Mouse (Mus musculus) liver, embryonic 16.5 days (tissue): ENCODE data around the gene Mtx1. TPM values are rescaled to one million over a fixed set of nuclear protein-coding genes. Genes with fewer than 3 reads are reported as not detected.

Experiments used
- ATAC-seq: fragments of 200-750 bp; cut with Nextera tagmentation; 2 replicates; pipeline ENCODE4 v1.8.0; 2017; ENCODE audit warnings: low read depth, mild to moderate bottlenecking, moderate number of reproducible peaks, moderate library complexity
- H3K27ac ChIP-seq: fragments of 300-500 bp; sonication (generic); 2 replicates; pipeline ENCODE4 v1.5.1; 2014; ENCODE audit warnings: mild to moderate bottlenecking, low read length
- H3K27me3 ChIP-seq: fragments of 300-500 bp; sonication (generic); 2 replicates; pipeline ENCODE4 v1.6.1; 2014; ENCODE audit warnings: low read depth, low read length, mixed read lengths; ENCODE audit not compliant: control insufficient read depth, insufficient read depth
- H3K36me3 ChIP-seq: fragments of 300-500 bp; sonication (generic); 2 replicates; pipeline ENCODE4 v1.6.1; 2014; ENCODE audit warnings: mild to moderate bottlenecking; ENCODE audit not compliant: control insufficient read depth, insufficient read depth
- H3K4me1 ChIP-seq: fragments of 300-500 bp; sonication (generic); 2 replicates; pipeline ENCODE4 v1.6.1; 2014; ENCODE audit warnings: low read depth, low read length, mixed read lengths; ENCODE audit not compliant: control insufficient read depth
- H3K4me2 ChIP-seq: fragments of 300-500 bp; sonication (generic); 2 replicates; pipeline ENCODE4 v1.6.1; 2014; ENCODE audit warnings: low read depth, low read length, mixed read lengths
- H3K4me3 ChIP-seq: fragments of 300-500 bp; sonication (generic); 2 replicates; pipeline ENCODE4 v1.5.1; 2014; ENCODE audit warnings: low read depth, mild to moderate bottlenecking, low read length
- H3K9ac ChIP-seq: fragments of 300-500 bp; sonication (generic); 2 replicates; pipeline ENCODE4 v1.6.1; 2014; ENCODE audit warnings: low read depth, low read length
- H3K9me3 ChIP-seq: fragments of 300-500 bp; sonication (generic); replicated peaks from 2 replicates; pipeline ENCODE4 v1.6.1; 2016; ENCODE audit warnings: low read length; ENCODE audit not compliant: control insufficient read depth
- WGBS: fragments of 180-500 bp; shearing (Covaris S2); extraction: QIAGEN DNeasy Blood & Tissue Kit; methylation state at CpG from one replicate; pipeline ENCODE4 v1.1.7; 2014; ENCODE audit not compliant: insufficient replicate concordance; 5-methylcytosine and 5-hydroxymethylcytosine counted together
- polyA plus RNA-seq: library from polyadenylated mRNA; unstranded; fragments of >200 nt; fragmentation: Nextera tagmentation; extraction: Ambion mirVana; gene quantifications from 2 replicates; pipeline ENCODE4 v1.2.1, GENCODE M21; 2015

Gene Mtx1
- polyA plus RNA-seq, 1 experiment from 2014 or later = 94.4 TPM

DNA sequence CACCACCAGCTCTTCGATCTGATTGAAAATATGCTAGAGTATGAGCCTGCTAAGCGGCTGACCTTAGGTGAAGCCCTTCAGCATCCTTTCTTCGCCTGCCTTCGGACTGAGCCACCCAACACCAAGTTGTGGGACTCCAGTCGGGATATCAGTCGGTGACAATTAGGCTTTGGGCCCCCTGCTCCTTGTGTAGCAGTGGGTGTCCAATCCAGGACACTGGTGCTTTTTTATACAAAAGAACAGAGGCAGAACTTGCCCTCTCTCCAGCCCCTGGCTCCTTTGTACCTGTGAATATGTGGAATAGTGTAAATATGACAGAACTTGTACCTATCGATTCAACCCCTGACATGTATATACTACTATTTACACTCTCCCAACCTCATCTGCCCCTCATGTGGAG lies 50.5 kb downstream of the Mtx1 start:
- no peak overlapping the region for H3K4me3 ChIP-seq
- H3K27me3 ChIP-seq = no peaks in the 10 kb centered on the region
- H3K27ac ChIP-seq = no peak overlapping the region
- no peak for ATAC-seq
- H3K9ac ChIP-seq = no peak overlapping the region
- peaks cover 53% of the 10 kb centered on the region for H3K36me3 ChIP-seq
- 83% methylated on average over 7 of the region's 7 CpGs for WGBS
- H3K4me1 ChIP-seq = peaks cover 14% of the 10 kb centered on the region
- H3K4me2 ChIP-seq = no peak overlapping the region; the same call in 1 of the 2 replicates
- H3K9me3 ChIP-seq = no peaks in the 10 kb centered on the region

DNA sequence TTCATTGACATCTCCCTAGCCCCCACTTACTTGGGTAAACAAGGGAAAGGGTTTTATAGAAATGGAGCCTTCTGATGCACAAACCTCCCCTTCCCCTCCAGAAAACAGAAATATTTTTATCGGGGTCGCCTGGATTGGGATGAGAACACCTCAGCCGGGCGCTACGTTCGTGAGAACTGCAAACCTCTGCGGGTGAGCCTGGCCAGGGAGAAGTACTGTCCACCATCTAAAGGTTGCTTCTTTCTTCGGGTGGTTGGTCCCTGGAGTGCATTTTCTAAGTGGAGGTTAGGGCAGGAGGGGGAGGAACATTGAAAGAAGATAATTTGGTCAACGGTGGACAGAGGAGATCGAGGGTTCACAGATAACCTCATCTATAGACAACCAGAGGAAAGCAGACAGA lies 51.3 kb downstream of the Mtx1 start:
- ATAC-seq = no peak
- no peaks in the 10 kb centered on the region for H3K27me3 ChIP-seq
- no peak overlapping the region for H3K9ac ChIP-seq
- H3K4me1 ChIP-seq = peaks cover 14% of the 10 kb centered on the region
- no peak overlapping the region for H3K4me2 ChIP-seq
- no peak overlapping the region for H3K27ac ChIP-seq
- H3K4me3 ChIP-seq = no peak overlapping the region
- WGBS = 82% methylated on average over 10 of the region's 10 CpGs
- no peaks in the 10 kb centered on the region for H3K9me3 ChIP-seq
- H3K36me3 ChIP-seq = peaks cover 57% of the 10 kb centered on the region

DNA sequence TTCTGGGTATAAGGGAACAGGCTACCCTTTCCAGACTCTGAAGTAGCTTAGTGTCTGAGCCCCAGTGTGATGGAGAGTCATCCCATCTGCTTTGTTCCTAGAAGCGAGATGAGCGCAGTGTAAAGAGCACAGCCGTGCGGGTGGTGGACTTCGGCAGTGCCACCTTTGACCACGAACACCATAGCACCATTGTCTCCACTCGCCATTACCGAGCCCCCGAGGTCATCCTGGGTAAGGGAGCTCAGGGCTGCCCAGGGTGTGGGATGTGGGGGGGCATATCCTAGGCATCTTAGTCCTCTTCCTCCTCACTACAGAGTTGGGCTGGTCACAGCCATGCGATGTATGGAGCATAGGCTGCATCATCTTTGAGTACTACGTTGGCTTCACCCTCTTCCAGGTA lies 52.0 kb downstream of the Mtx1 start:
- ATAC-seq = no peak
- Histone ChIP-seq H3K9ac (no peak overlapping the region), H3K36me3 (peaks cover 61% of the 10 kb centered on the region)

DNA sequence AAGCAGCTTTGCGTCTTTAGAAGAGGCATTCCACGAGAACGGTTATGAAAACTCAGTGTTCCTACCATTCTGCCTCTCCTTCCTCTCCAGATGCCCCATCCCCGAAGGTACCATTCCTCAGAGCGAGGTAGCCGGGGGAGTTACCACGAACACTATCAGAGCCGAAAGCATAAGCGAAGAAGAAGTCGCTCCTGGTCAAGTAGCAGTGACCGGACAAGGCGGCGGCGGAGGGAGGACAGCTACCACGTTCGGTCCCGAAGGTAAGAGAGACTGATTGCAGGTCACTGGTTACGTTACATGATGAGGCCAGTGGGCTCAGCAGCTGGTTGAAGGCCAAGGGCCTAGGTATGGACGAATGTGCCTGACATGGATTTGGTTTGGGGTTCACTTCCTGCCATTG lies 59.9 kb downstream of the Mtx1 start:
- Histone ChIP-seq H3K36me3 (peaks cover 39% of the 10 kb centered on the region), H3K27me3 (no peaks in the 10 kb centered on the region)
- WGBS = 93% methylated on average over 19 of the region's 19 CpGs

More for the DNA sequence above, 52.0 kb downstream of the Mtx1 start:
- H3K27me3 ChIP-seq = no peaks in the 10 kb centered on the region
- WGBS = 91% methylated on average over 11 of the region's 11 CpGs
- H3K4me3 ChIP-seq = no peak overlapping the region
- H3K9me3 ChIP-seq = no peaks in the 10 kb centered on the region
- no peak overlapping the region for H3K27ac ChIP-seq
- peaks cover 14% of the 10 kb centered on the region for H3K4me1 ChIP-seq
- H3K4me2 ChIP-seq = no peak overlapping the region

DNA sequence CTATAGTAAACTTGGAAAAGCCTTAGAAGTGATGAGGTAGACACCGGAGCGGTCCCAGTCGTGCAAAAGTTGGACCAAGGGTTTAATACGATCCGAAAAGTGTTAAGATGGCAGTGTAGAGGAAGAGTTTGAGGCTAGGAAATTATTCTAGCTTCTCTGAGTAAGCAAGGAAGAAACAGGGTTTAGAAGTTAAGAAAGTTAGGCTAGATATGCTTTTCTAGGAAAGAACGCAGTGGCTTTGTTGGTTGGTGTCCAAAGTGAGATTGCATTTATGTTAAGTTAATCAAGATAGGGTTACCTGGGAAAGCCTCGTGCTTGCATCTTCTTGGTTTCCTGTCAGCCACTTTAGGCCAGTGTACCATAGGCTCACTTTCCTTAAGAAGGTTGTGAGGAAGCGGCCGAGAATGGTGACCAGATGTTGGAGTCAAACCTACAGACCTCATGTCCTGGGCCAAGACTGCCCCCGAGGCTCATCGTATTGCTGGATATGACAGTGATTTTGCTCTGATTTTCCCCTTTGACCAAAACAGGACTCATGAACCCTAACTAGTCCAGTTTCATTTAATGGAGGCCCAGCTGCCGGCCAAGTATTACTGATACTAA lies 61.5 kb downstream of the Mtx1 start:
- no peak for ATAC-seq
- WGBS = 15% methylated on average over 12 of the region's 12 CpGs
- peak overlapping the region; percentile 86 for H3K4me3 ChIP-seq
- H3K4me1 ChIP-seq = peaks cover 22% of the 10 kb centered on the region
- no peaks in the 10 kb centered on the region for H3K9me3 ChIP-seq
- peaks cover 27% of the 10 kb centered on the region for H3K36me3 ChIP-seq
- H3K4me2 ChIP-seq = peak overlapping the region; percentile 86
- H3K9ac ChIP-seq = peak overlapping the region; percentile 90
- peak overlapping the region; percentile 93 for H3K27ac ChIP-seq
- no peaks in the 10 kb centered on the region for H3K27me3 ChIP-seq

More for the DNA sequence above, 59.9 kb downstream of the Mtx1 start:
- Histone ChIP-seq H3K4me2 (no peak overlapping the region), H3K9ac (no peak overlapping the region), H3K4me3 (no peak overlapping the region), H3K9me3 (no peaks in the 10 kb centered on the region), H3K4me1 (peaks cover 21% of the 10 kb centered on the region), H3K27ac (no peak overlapping the region)
- ATAC-seq = no peak

DNA sequence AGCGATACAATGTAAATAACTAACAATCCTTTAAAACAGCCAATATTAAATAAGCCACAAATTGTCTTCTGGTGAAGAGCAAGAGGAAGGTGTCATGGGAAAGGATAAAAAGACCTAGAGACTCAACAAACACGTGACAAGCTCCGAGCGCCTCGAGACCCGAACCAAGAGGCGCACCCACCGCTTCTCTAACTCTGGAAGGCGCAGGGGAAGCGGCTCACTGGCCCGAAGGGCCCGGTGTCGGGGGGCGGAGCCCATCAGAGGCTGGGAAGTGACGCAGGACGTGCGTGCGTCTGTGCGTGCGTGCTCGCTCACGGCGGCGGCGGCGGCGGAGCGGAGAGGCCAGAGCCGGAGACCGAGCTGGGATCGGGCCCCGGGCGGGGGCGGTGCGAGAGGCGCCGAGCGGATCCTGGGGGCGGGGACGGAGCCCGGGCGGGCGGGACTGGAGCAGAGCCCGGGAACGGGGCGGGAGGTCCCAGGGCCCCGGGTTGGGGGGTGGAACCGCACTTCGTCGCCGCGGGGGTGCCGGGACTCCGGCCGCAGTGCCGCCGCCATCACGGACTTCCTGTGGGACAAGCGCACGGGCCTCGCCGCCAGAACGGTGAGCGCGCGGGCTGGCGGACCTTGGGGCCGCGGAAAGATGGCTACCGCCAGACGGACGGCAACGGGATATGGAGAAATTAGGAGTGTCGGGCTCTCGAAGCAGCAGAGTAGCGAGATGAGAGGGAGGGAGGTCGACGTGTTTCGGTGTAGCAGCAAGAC lies 62.2 kb downstream of the Mtx1 start, which contains the start of gene Clk2:
Gene Clk2 (plus strand): TSS at position 290 of the 762 bp plus-strand sequence.
- H3K9me3 ChIP-seq = no peaks in the 10 kb centered on the region
- peak within 1 kb of the TSS; percentile 90 for H3K9ac ChIP-seq
- H3K4me1 ChIP-seq = peaks cover 29% of the 10 kb centered on the region
- under 1% methylated on average over 78 of the region's 79 CpGs for WGBS
- H3K36me3 ChIP-seq = peaks cover 20% of the 10 kb centered on the region
- ATAC-seq = peak; percentile 98
- H3K4me2 ChIP-seq = peak within 1 kb of the TSS; percentile 86
- peak within 1 kb of the TSS; percentile 86 for H3K4me3 ChIP-seq
- H3K27ac ChIP-seq = peak within 1 kb of the TSS; percentile 93
- H3K27me3 ChIP-seq = peaks cover 3% of the 10 kb centered on the region

DNA sequence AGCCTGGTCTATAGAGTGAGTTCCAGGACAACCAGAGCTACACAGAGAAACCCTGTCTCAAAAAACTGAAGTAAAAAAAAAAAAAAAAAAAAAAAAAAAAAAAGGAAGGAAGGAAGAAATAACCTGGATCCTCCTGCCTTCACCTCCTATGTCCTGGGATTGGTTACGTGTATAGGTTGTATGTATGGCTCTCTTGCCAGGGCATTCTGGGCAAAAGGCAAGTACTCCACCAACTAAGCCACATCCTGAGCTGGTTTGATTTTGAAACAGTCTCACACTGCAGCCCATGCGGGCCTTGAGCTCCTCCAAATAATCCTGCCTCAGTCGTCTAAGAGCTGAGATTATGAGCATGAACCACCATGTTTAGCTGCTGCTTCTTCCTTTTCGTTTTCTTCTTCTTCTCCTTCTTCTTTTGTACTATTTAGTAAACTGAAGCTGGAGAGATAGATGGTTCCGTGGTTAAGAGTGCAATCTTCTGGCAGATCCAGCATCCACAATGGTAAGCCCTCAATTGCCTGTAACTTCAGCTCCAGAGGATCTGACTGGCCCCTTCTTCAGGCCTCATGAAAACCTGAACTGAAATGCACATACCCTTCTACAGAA lies 63.1 kb downstream of the Mtx1 start:
- Histone ChIP-seq H3K4me2 (peak overlapping the region; percentile 86), H3K9ac (peak overlapping the region; percentile 58; the same call in 1 of the 2 replicates), H3K36me3 (peaks cover 10% of the 10 kb centered on the region; the same call in 1 of the 2 replicates), H3K27ac (no peak overlapping the region), H3K27me3 (peaks cover 13% of the 10 kb centered on the region), H3K9me3 (no peaks in the 10 kb centered on the region), H3K4me1 (peaks cover 34% of the 10 kb centered on the region), H3K4me3 (peak overlapping the region; percentile 86)
- no peak for ATAC-seq
- 55% methylated on average over 5 of the region's 5 CpGs for WGBS

DNA sequence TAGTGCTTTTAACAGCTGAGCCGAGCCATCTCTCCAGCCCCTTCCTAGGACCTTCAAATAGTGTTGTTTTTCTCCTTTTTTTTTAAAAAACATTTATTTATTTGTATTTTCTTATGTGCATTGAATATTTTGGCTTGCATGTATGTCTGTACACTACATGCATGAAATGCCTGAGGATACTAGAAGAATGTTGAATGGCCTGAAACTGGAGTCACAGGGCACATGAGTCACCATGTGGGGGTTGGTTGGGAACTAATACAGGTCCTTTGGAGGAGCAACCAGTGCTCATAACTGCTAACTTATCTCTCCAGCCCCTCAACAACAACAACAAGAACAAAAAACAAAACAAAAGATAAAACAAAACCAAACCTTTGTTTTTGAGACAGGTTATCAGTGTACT lies 63.8 kb downstream of the Mtx1 start:
- Histone ChIP-seq H3K36me3 (peaks cover 5% of the 10 kb centered on the region; the same call in 1 of the 2 replicates), H3K4me2 (no peak overlapping the region), H3K4me3 (no peak overlapping the region), H3K9ac (no peak overlapping the region), H3K9me3 (no peaks in the 10 kb centered on the region), H3K27me3 (peaks cover 19% of the 10 kb centered on the region), H3K4me1 (peaks cover 34% of the 10 kb centered on the region), H3K27ac (no peak overlapping the region)
- 60% methylated on average over 1 of the region's 1 CpGs for WGBS
- ATAC-seq = no peak

DNA sequence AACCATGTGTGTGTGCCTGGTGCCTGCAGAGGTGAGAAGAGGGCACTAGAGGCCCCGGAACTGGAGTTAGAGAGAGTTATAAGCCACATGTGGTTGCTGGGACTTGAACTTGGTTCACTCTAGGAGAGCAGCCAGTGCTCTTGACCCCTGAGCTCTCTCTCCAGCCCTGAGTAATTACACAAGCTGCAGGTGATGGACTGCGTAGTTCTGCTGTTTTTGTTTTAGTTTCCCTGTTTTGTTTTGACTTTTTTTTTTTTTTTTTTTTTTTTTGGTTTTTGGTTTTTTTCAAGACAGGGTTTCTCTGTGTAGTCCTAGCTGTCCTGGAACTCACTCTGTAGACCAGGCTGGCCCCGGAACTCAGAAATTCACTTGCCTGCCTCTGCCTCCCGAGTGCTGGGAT lies 65.1 kb downstream of the Mtx1 start:
- ATAC-seq = no peak
- no peaks in the 10 kb centered on the region for H3K9me3 ChIP-seq
- H3K36me3 ChIP-seq = peaks cover under 1% of the 10 kb centered on the region; the same call in 1 of the 2 replicates
- H3K4me1 ChIP-seq = peaks cover 33% of the 10 kb centered on the region
- WGBS = 72% methylated on average over 4 of the region's 4 CpGs
- peaks cover 22% of the 10 kb centered on the region for H3K27me3 ChIP-seq
- no peak overlapping the region for H3K9ac ChIP-seq
- H3K27ac ChIP-seq = no peak overlapping the region
- H3K4me2 ChIP-seq = no peak overlapping the region
- H3K4me3 ChIP-seq = no peak overlapping the region
